Mouse (Mus musculus) midbrain, embryonic 16.5 days (tissue): ENCODE results near the gene Akap8. TPM values are rescaled to one million over a fixed set of nuclear protein-coding genes. Genes with fewer than 3 reads are reported as not detected.
A peak's percentile ranks its signal among the peaks of the same experiment; 100 is the strongest.

ENCODE experiments used
- ATAC-seq: fragments of 200-750 bp; cut with Nextera tagmentation; 2 replicates; pipeline ENCODE4 v1.8.0; 2017; ENCODE audit warnings: moderate TSS enrichment
- H3K27ac ChIP-seq: fragments of 300-500 bp; sonication (generic); 2 replicates; pipeline ENCODE4 v1.5.1; 2014; ENCODE audit warnings: mild to moderate bottlenecking, low read length, mixed read lengths
- H3K27me3 ChIP-seq: fragments of 300-500 bp; sonication (generic); 2 replicates; pipeline ENCODE4 v1.6.1; 2014; ENCODE audit warnings: low read depth, low read length, mixed read lengths; ENCODE audit not compliant: control insufficient read depth, insufficient read depth
- H3K36me3 ChIP-seq: fragments of 300-500 bp; sonication (generic); 2 replicates; pipeline ENCODE4 v1.6.1; 2014; ENCODE audit warnings: mild to moderate bottlenecking, low read length, moderate library complexity, mixed read lengths; ENCODE audit not compliant: control insufficient read depth, insufficient read depth
- H3K4me1 ChIP-seq: fragments of 300-500 bp; sonication (generic); 2 replicates; pipeline ENCODE4 v1.6.1; 2014; ENCODE audit warnings: mild to moderate bottlenecking, low read length, mixed read lengths; ENCODE audit not compliant: control insufficient read depth, insufficient read depth
- H3K4me2 ChIP-seq: fragments of 300-500 bp; sonication (generic); 2 replicates; pipeline ENCODE4 v1.6.1; 2014; ENCODE audit warnings: mild to moderate bottlenecking, low read length, mixed read lengths
- H3K4me3 ChIP-seq: fragments of 300-500 bp; sonication (generic); 2 replicates; pipeline ENCODE4 v1.5.1; 2014; ENCODE audit warnings: low read depth, mild to moderate bottlenecking, low read length, moderate library complexity, mixed read lengths
- H3K9ac ChIP-seq: fragments of 300-500 bp; sonication (generic); 2 replicates; pipeline ENCODE4 v1.6.1; 2014; ENCODE audit warnings: low read depth, low read length, mixed read lengths
- H3K9me3 ChIP-seq: fragments of 300-500 bp; sonication (generic); replicated peaks from 2 replicates; pipeline ENCODE4 v1.6.1; 2014; ENCODE audit warnings: mild to moderate bottlenecking, low read length, mixed read lengths; ENCODE audit not compliant: control insufficient read depth, poor library complexity, severe bottlenecking
- WGBS: fragments of 180-500 bp; shearing (Covaris S2); extraction: QIAGEN DNeasy Blood & Tissue Kit; methylation state at CpG from one replicate; pipeline ENCODE4 v1.1.7; 2014; 5-methylcytosine and 5-hydroxymethylcytosine counted together
- polyA plus RNA-seq: library from polyadenylated mRNA; unstranded; fragments of >200 nt; fragmentation: Nextera tagmentation; extraction: Ambion mirVana; gene quantifications from 2 replicates; pipeline ENCODE4 v1.2.1, GENCODE M21; 2015

Akap8 gene
- 101 and 109 TPM in 2 replicates for polyA plus RNA-seq

DNA sequence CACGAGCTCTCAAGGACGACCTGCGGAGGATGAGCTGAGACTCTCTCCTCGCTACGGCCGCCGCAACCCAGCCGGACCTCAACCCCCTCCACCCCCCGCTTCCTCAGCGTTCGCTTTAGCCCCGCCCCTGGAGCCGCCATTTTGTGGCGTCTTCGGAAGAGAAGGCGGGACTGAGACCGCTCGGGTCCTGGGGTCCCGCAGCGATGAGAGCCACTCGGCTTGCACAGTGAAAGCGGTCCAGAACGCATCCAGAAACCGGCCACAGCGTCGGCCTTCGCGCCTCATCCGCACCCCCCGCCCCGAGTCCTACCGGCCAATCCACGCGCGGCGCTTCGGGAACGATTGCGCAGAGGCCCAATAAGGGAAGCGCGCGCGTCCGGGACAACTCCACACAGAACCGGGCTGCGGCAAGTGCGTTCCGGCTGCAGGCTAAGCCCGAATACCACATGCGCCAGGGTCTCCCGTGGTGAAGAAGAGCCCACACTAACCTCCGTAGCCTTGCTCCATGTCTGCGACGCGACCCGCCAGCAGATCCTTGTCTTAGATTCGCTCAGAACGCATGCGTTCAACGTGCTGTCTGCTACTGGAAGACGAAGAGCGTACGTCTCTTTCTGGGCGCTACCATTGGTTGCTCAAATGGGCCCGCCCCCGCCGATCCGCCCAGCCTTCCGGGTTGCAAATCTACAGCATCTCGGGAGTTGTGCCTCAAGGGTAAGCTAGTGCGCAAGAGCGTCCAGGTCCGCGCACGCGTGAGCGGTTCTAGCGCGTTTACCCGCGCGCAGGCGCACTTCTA is at the start of gene Akap8:
Gene Akap8 (minus strand): TSS at position 642 of the 793 bp plus-strand sequence.
- under 1% methylated on average over 83 of the region's 83 CpGs for WGBS
- ATAC-seq: peak; percentile 98
- peak within 1 kb of the TSS; percentile 71 for H3K4me3 ChIP-seq
- H3K27me3 ChIP-seq: no peaks in the 10 kb centered on the region
- peak within 1 kb of the TSS; percentile 91 for H3K4me2 ChIP-seq
- peak within 1 kb of the TSS; percentile 96 for H3K27ac ChIP-seq
- H3K9me3 ChIP-seq: no peaks in the 10 kb centered on the region
- peaks cover 23% of the 10 kb centered on the region for H3K4me1 ChIP-seq
- peak within 1 kb of the TSS; percentile 82 for H3K9ac ChIP-seq
- H3K36me3 ChIP-seq: peaks cover 18% of the 10 kb centered on the region

DNA sequence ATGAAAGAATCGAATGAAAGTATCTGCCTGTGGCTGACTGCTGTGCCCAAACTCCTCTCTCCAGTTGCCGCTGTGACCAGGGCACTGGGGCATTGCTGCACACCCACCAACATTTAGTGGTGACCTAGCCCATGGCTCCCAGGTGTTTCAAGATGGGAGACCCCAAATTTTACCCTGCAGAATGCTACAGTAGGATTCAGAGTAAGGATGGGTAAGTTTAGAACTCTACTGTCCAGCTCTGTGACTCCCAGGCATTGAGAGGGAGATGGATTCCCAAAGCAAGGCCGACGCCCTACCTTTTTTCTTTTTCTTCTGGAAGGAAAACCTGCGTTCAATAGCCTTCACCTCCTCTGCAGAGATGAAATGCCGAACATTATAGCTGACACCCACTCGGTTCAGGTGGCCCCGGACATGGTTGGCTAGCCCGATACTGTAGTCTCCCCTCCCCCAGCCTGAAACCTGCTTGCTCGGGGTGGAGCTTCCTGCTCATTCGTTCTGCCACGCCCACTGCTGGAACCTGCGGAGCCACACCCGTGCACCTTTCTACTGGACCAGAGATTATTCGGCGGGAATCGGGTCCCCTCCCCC is 48.0 kb upstream of the Akap8 start:
- Histone ChIP-seq H3K27me3 (no peaks in the 10 kb centered on the region), H3K9ac (no peak overlapping the region), H3K4me1 (peaks cover 4% of the 10 kb centered on the region; the same call in 1 of the 2 replicates), H3K36me3 (0 out of 2 replicates have a peak, but pooled peaks cover 10% of the 10 kb centered on the region), H3K4me2 (peak overlapping the region; percentile 25; the same call in 1 of the 2 replicates), H3K27ac (no peak overlapping the region), H3K4me3 (no peak overlapping the region), H3K9me3 (no peaks in the 10 kb centered on the region)
- no peak for ATAC-seq
- WGBS: 23% methylated on average over 11 of the region's 17 CpGs

GRCm38 (mm10) chr17:32367706-32368105 is 46.7 kb upstream of the Akap8 start:
- 90% methylated on average over 11 of the region's 11 CpGs for WGBS
- no peak for ATAC-seq
- Histone ChIP-seq H3K27me3 (no peaks in the 10 kb centered on the region), H3K4me1 (peaks cover 13% of the 10 kb centered on the region), H3K36me3 (0 out of 2 replicates have a peak, but pooled peaks cover 10% of the 10 kb centered on the region), H3K9ac (no peak overlapping the region), H3K4me3 (no peak overlapping the region), H3K4me2 (no peak overlapping the region), H3K27ac (no peak overlapping the region), H3K9me3 (no peaks in the 10 kb centered on the region)

DNA sequence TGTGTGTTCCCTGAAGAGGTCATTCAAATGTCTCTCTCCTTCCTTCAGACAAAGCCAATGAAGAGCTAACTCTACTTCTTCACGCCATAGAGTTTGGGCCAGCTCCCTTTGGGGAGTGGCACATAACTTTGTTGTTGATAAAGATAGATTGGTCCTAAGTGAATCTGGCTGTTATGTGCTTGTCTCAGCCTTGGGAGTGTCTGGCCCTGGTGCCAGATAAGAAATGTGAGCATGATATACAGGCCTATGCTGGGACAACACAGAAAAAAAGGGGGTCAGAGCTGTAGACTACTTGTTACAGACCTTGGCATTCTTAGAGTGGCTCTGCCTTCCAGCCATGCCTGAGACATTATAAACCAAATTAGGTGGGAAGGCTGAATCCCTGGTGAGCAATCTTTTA is 44.3 kb upstream of the Akap8 start:
- 86% methylated on average over 1 of the region's 1 CpGs for WGBS
- Histone ChIP-seq H3K27me3 (no peaks in the 10 kb centered on the region), H3K4me2 (no peak overlapping the region), H3K9me3 (no peaks in the 10 kb centered on the region), H3K36me3 (peaks cover 23% of the 10 kb centered on the region), H3K4me1 (peaks cover 18% of the 10 kb centered on the region), H3K27ac (no peak overlapping the region), H3K4me3 (no peak overlapping the region), H3K9ac (no peak overlapping the region)
- no peak for ATAC-seq

- no peaks in the 10 kb centered on the region for H3K9me3 ChIP-seq
- H3K9ac ChIP-seq: peak overlapping the region; percentile 94; the same call in 1 of the 2 replicates
- H3K4me3 ChIP-seq: peak overlapping the region; percentile 95
- peak overlapping the region; percentile 83 for H3K27ac ChIP-seq
- H3K4me2 ChIP-seq: peak overlapping the region; percentile 95
- H3K4me1 ChIP-seq: peaks cover 18% of the 10 kb centered on the region
- H3K27me3 ChIP-seq: no peaks in the 10 kb centered on the region
- peaks cover 28% of the 10 kb centered on the region for H3K36me3 ChIP-seq
- 60% methylated on average over 5 of the region's 5 CpGs for WGBS
- peak; percentile 32 for ATAC-seq
Observed at GRCm38 (mm10) chr17:32364850-32365249, 43.8 kb upstream of the Akap8 start.

GRCm38 (mm10) chr17:32364331-32364730 is 43.3 kb upstream of the Akap8 start:
- peaks cover 33% of the 10 kb centered on the region for H3K36me3 ChIP-seq
- no peaks in the 10 kb centered on the region for H3K27me3 ChIP-seq
- under 1% methylated on average over 30 of the region's 47 CpGs for WGBS
- no peaks in the 10 kb centered on the region for H3K9me3 ChIP-seq
- H3K9ac ChIP-seq: peak overlapping the region; percentile 94
- peak overlapping the region; percentile 83 for H3K27ac ChIP-seq
- peak; percentile 91 for ATAC-seq
- H3K4me3 ChIP-seq: peak overlapping the region; percentile 95
- peak overlapping the region; percentile 95 for H3K4me2 ChIP-seq
- peaks cover 18% of the 10 kb centered on the region for H3K4me1 ChIP-seq

DNA sequence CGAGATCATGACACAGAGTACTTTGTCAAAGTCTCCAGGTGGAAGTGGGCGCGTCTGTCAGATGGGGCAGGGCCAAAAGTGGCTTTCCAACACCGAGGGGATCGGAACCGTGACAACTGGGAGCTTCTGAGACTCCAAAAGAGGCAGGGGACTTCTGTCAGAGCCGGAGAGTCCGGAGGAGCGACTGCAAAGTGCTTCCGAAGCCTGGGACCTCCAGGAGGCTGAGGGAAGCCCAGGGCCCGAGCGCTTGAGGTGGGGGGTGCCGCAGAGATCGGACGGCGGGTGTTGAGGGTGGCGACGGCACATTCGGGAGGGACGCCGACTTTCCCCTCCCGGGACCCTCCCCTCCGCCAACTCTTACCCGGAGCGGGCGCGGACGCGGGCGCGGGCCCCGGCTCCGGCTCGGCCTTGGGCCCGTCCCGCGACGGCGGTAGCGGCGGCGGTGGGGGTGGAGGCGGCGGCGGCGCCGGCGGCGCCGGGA is 42.8 kb upstream of the Akap8 start:
- Histone ChIP-seq H3K36me3 (peaks cover 38% of the 10 kb centered on the region), H3K27me3 (no peaks in the 10 kb centered on the region), H3K27ac (peak overlapping the region; percentile 83), H3K4me1 (peaks cover 18% of the 10 kb centered on the region), H3K4me3 (peak overlapping the region; percentile 95), H3K9ac (peak overlapping the region; percentile 94), H3K9me3 (no peaks in the 10 kb centered on the region), H3K4me2 (peak overlapping the region; percentile 95)
- ATAC-seq: peak; percentile 26
- WGBS: 0% methylated on average over 20 of the region's 50 CpGs

- WGBS: 83% methylated on average over 4 of the region's 4 CpGs
- H3K4me3 ChIP-seq: peak overlapping the region; percentile 95; the same call in 1 of the 2 replicates
- H3K9me3 ChIP-seq: no peaks in the 10 kb centered on the region
- no peak overlapping the region for H3K27ac ChIP-seq
- no peak for ATAC-seq
- H3K36me3 ChIP-seq: peaks cover 40% of the 10 kb centered on the region
- H3K4me2 ChIP-seq: peak overlapping the region; percentile 95
- H3K9ac ChIP-seq: peak overlapping the region; percentile 94
- H3K4me1 ChIP-seq: peaks cover 18% of the 10 kb centered on the region
- no peaks in the 10 kb centered on the region for H3K27me3 ChIP-seq
Observed at GRCm38 (mm10) chr17:32362686-32363085, 41.6 kb upstream of the Akap8 start.

DNA sequence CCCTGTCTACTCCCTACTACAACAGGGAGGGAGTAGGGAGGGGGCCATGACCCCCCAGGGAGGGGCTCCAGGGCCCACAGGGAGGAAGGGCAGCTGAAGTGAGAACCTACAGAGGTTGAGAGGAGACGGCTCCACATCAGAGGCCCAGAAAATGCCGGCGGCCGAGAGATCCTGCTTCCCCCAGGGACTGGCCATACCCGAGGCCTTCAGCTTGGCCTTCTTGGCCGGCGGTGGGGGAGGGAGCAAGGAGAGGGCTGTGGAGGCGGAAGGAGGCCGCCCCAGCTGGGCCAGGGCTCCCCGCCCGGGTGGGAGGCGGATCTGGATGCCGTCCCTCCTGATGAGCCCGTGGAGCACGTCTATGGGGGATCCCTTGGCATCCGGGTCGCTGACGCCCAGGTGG is 38.9 kb upstream of the Akap8 start:
- H3K36me3 ChIP-seq: peaks cover 53% of the 10 kb centered on the region
- no peak for ATAC-seq

More for the DNA sequence above, 38.9 kb upstream of the Akap8 start:
- no peak overlapping the region for H3K27ac ChIP-seq
- no peaks in the 10 kb centered on the region for H3K9me3 ChIP-seq
- no peak overlapping the region for H3K4me2 ChIP-seq
- no peaks in the 10 kb centered on the region for H3K27me3 ChIP-seq
- WGBS: 89% methylated on average over 18 of the region's 18 CpGs
- H3K4me1 ChIP-seq: peaks cover 16% of the 10 kb centered on the region
- no peak overlapping the region for H3K9ac ChIP-seq
- no peak overlapping the region for H3K4me3 ChIP-seq
